Mouse (Mus musculus): ENCODE measurements around the gene Tshr.
A peak's percentile ranks its signal among the peaks of the same experiment; 100 is the strongest.

Gene Tshr

DNA sequence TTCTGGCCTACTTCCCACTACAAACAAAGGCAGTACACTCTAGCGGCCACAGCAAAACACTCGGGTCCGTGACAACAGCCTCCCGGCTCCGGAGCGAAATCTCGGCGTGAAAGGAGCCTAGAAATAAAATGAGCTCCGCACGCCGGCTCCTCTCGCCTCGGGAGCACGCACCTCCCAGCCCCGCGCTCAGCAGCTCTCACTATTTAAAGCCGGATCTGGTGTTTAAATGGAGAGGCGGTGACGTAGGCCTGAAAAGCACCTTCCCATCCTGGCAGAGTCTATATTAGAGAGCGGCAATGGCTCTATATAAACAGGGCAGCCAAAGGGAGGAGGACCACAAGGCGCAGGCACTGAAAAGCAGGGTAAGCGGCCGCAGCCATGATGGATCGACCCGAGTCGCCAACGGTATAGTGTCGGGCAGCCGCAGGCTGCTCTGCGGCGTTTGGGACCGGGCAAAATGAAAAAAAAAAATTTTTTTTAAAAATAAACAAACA lies 203.9 kb downstream of the Tshr start:
- DNase-seq (ENCODE audit: low spot score): peak; percentile 95

DNA sequence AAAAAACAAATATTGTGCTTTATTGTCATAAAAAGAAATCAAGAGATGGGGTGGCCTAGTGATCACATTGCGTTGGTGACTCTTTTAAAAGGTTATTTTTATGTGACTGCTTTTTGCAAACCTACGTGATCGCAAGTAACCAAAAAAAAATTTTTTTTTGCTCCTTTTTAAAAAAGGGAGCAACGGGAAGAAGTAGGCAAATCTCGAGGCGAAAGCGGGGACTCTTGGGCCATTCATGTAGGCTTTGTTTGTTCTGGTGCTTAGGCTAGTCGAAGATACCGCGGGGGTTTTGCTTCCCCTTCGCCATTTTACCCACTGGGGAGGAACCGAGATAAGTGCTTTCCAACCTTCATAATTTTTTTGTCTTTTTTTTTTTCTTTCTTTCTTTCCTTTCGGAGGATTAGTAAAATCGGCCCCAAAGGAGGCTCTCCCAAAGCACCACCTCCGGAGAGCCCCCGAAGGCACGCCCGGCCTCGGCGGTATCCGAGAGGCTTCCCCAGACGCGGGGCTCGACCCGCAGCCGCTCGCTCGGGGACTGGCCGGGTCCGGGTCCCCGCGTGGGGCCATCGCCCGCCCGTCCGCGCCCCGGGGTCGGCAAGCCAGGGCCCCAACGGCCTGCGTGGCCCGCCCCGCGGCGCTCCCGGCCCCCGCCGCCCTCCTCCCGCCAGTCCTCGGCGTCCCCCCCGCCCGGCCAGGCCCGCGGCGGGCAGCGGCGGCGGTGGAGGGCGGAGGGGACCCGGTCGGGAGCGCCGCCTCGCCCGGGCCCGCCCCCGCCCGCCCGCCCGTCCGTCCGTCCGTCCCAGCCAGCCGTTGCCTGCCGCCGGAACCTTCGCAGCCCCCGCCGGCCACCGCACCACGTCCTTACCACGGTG lies 204.5 kb downstream of the Tshr start:
- peak; percentile 66 for DNase-seq (ENCODE audit: low spot score)

DNA sequence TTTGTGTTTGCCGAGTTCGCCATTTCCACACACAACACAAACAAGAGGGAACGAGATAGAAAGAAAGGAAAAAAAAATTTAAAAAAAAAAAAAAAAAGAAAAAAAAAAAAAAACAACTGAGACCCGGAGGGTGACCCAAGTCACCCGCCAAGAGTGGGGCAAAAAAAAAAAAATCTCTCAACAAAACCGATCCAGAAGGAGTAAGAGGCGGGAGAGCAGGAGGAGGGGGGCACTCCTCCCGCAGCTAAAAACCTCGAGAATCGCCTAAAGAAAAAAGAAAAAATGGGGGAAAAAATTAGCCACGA lies 205.1 kb downstream of the Tshr start:
- DNase-seq (ENCODE audit: low spot score): no peak

DNA sequence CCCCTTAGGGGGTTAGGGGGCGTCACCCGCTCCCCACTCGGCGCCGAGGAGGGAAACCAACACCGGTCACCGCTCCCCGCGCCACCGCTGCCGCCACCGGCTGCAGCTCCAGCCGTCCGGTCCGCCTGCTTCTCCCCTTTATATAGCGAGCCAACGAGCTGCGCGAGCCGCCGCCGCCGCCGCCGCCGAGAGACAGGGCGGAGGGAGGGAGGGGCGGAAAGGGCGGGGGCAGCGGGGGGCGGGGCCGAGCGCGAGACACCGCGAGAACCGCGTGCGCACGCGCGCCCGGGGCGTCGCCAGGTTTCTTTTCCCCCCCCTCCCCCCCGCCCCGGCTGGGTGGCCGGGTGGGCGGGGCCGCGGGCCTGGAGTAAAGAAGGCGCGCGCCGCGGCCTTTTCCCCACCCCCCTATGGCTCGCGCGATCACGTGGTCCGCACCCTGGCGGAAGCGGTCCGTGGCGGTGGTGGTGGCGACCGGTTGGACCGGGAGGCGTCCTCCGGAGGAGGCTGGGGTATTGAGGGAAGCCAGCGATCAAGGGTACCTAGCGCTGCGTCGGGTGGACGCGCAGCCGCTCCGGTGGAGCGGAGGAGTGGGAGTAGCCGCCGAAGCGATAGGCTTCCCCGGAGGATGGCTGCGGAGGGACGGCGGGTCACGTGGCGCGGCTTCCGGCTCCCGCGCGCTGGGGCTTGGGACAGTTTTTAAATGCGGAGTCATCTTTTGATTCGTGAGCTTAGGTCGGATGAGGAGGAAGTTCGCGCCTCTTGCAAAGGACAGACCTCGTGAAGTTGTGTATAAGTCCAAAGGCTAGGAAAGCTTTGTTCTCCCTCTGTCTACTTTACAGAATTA lies 205.7 kb downstream of the Tshr start, which contains the start of gene Gtf2a1:
Gene Gtf2a1 (minus strand): TSS at position 641 of the 844 bp plus-strand sequence.
- peak; percentile 95 for DNase-seq (ENCODE audit: low spot score)

DNA sequence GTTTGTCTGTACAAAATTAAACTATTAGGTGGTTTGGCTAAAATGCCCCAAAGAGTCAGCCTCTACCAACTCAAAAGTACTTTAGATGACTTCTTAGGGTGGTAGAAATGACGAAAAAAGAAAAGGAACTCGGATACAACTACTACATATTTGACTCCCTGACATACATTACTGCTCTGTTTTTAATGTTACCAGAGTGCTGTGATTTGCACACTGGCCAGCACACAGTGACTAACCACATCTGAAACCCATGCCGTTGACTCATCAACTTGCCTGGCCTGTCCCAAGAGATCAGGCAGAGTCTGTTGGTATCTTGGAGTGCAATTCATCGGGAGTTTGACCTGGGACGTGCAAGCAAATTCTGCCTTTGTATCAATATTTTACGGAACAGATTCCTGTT lies 206.4 kb downstream of the Tshr start:
- peak; percentile 76 for DNase-seq (ENCODE audit: low spot score)

DNA sequence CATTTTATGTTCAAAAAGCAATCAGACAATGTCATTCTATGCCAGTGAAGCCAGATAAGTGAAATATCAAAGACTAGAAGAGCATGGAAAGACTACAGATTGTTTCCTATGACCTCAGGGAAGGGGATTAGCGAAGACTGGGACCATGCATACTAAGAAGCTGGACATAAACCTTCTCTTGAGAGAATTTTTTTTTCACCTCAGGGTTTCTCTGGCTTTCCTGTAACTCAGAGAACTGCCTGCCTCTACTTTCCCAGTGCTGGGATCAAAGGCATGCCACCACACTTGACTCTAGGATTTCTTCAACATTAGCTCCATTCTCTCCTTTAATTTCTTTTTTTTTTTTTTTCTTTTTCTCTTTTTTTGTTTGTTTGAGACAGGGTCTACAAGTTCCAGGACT lies 206.8 kb downstream of the Tshr start:
- DNase-seq (ENCODE audit: low spot score): no peak

DNA sequence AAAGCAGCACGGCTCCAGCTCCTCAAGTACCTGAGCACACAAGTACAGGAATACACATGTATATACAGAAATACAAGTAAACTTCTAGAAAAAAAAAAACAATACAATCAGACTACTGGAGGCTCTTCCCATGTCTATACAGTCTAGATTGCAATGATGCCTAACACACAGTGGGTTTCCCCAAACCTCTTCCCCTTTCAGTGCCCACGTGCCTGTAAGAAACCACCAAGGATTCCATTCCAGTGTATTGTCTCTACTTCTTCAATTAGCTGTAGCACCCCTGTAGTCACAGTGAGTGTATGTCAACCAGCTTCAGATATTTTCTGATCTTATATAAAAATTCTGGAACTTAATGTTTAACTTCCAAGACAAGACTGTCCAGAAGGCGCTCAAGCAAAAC lies 207.8 kb downstream of the Tshr start:
- DNase-seq (ENCODE audit: low spot score): no peak
